Mouse (Mus musculus): Measurements from ENCODE around the gene Cyp2e1. TPM values are rescaled to one million over a fixed set of nuclear protein-coding genes. Genes with fewer than 3 reads are reported as not detected.

Cyp2e1 gene
- not detected for total RNA-seq (2023)

DNA sequence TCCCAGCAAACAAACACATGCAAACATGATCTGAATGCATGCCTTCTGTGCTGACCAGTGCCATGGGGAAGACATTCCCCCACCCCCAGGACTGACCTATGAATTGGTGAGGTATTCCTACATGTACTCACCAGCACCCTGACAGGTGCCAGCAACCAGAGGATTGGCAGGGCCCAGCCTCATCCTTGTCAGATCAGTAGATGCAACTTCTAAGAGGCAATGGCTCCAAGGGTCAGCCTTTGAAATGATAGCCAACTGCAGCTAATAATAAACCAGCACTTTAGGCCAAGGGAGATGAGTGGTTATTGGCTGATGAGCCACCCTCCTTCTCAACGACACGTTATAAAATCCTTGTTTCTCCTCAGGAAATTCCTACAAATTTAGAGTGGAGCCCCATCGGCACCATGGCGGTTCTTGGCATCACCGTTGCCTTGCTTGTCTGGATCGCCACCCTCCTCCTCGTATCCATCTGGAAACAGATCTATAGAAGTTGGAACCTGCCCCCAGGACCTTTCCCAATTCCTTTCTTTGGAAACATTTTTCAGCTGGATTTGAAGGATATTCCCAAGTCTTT lies at the start of gene Cyp2e1:
Cyp2e1 (plus strand) TSS at position 293 of the 574 bp plus-strand sequence.

DNA sequence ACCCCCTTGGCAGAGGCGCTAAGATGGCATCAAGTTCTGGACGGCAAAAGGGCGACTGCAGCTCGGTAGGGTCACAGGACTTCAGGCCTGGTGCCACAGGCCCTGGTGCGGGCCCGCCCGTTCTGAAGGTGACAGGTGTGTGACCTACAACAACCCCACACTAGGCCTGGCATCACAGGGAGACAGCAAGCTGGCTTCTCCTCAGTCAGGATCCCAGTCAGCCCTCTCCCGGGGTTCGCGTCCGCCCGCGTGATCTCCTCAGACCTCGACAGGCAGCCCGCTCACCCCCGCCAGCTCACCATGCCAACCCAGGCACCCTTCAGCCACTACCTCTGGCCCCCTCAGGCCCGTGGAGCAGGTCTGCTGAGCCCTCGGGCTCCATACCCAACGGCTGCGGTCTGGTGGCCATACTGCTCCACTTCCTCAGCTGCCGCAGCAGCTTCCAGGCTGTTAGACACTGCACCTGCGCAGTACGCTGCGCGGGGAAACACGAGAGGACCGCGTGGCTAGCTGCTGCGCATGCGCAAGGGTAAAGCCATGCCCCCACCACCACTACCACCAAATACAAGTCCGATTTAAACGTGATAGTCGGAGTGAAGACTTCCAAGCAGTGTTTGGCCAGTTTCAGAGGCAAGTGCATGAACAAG lies 24.0 kb downstream of the Cyp2e1 start, which contains the start of gene Syce1:
Syce1 (minus strand) TSS at position 447 of the 647 bp plus-strand sequence.

DNA sequence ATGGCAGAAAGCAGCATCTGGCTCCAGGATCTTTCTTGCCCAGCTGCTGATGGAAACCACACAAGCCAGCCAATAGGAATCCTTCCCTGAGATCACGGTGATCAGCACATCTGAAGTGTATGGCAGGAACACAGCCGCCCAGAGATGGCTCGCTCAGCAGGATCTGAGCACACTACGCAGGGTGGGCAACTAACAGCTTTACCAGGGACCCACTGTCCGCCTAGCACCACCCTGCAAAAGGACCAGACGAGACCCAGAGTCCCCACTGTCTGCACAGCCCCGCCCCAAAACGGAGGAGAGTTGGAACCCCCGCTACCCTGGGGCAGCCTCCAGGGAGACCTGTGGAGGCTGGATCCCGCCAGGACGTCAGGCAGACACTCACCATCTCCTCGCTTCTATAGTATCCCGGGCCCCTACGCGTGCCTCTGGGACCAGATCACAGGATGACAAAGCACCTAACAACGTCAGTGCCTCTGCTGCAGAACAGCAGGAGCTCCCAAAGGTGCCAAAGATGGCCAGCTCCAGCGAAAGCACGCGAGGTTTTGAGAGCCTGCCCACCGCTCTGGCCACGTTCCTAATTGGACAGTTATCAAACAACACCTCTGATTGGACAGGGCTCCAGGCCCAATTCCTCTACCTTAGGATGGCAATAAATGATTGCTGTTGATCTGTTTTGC lies 58.3 kb downstream of the Cyp2e1 start, which contains the start of gene Zfp941:
Zfp941 (minus strand) TSS at position 526 of the 677 bp plus-strand sequence.

Other genes starting within 250 kb of the Cyp2e1 start
- not detected for gene Olfr538, start 195.9 kb upstream of the Cyp2e1 start, total RNA-seq (2023)
- not detected for gene Olfr46, start 162.5 kb upstream of the Cyp2e1 start, total RNA-seq (2023)
- not detected for gene Olfr61, start 134.8 kb upstream of the Cyp2e1 start, total RNA-seq (2023)
- gene Olfr53, start 117.3 kb upstream of the Cyp2e1 start, total RNA-seq (2023), result not detected
- gene Olfr539, start 103.8 kb upstream of the Cyp2e1 start, total RNA-seq (2023), result not detected
- not detected for gene Olfr45, start 81.8 kb upstream of the Cyp2e1 start, total RNA-seq (2023)
- gene Olfr541, start 66.5 kb upstream of the Cyp2e1 start, total RNA-seq (2023), result not detected
- gene Syce1, start 24.1 kb downstream of the Cyp2e1 start, total RNA-seq (2023), result not detected
- under 1 TPM in 1 of 2 experiments, not detected in 1; 0.15 TPM for gene Zfp941, start 58.4 kb downstream of the Cyp2e1 start, total RNA-seq (2023)
- not detected for gene Urah, start 71.3 kb downstream of the Cyp2e1 start, total RNA-seq (2023)
- not detected for gene Scgb1c1, start 81.8 kb downstream of the Cyp2e1 start, total RNA-seq (2023)
- gene Odf3, start 84.1 kb downstream of the Cyp2e1 start, total RNA-seq (2023), result not detected
- gene Gm45785, start 92.6 kb downstream of the Cyp2e1 start, total RNA-seq (2023), result not detected
- gene Ric8a, start 93.2 kb downstream of the Cyp2e1 start, total RNA-seq (2023), result 100 to 1,000 TPM; 112 to 126 TPM
- gene Bet1l, start 93.8 kb downstream of the Cyp2e1 start, total RNA-seq (2023), result 10 to 100 TPM; 22.5 to 22.8 TPM
- gene Psmd13, start 118.2 kb downstream of the Cyp2e1 start, total RNA-seq (2023), result 10 to 100 TPM; 79.6 to 82.9 TPM
- gene Sirt3, start 118.6 kb downstream of the Cyp2e1 start, total RNA-seq (2023), result 10 to 100 TPM; 10.8 to 12.7 TPM
- not detected for gene Cox8b, start 136.7 kb downstream of the Cyp2e1 start, total RNA-seq (2023)
- not detected for gene Nlrp6, start 157.2 kb downstream of the Cyp2e1 start, total RNA-seq (2023)
- gene Pgghg, start 177.7 kb downstream of the Cyp2e1 start, total RNA-seq (2023), result 10 to 100 TPM; 20.9 to 22.3 TPM
- not detected for gene Ifitm5, start 186.6 kb downstream of the Cyp2e1 start, total RNA-seq (2023)
- gene Gm45717, start 192.2 kb downstream of the Cyp2e1 start, total RNA-seq (2023), result not detected
- 10 to 100 TPM; 14.7 to 16.9 TPM for gene Ifitm2, start 192.2 kb downstream of the Cyp2e1 start, total RNA-seq (2023)
- 1 to 10 TPM in 1 of 2 experiments, not detected in 1; 1.1 TPM for gene Ifitm1, start 203.5 kb downstream of the Cyp2e1 start, total RNA-seq (2023)
- 1 to 10 TPM; 2.1 to 4.4 TPM for gene Ifitm3, start 247.0 kb downstream of the Cyp2e1 start, total RNA-seq (2023)

Measured in B cell, adult 67 days (primary cell).